Mouse (Mus musculus) liver, embryonic 12.5 days (tissue): ENCODE data around the gene Plekhm2. TPM values are rescaled to one million over a fixed set of nuclear protein-coding genes. Genes with fewer than 3 reads are reported as not detected.

Experiments
- ATAC-seq: fragments of 200-750 bp; cut with Nextera tagmentation; 2 replicates; pipeline ENCODE4 v1.8.0; 2017; ENCODE audit warnings: moderate number of reproducible peaks, mild to moderate bottlenecking, moderate library complexity
- H3K27ac ChIP-seq: fragments of 300-500 bp; sonication (generic); 2 replicates; pipeline ENCODE4 v1.5.1; 2016; ENCODE audit warnings: mild to moderate bottlenecking
- H3K27me3 ChIP-seq: fragments of 300-500 bp; sonication (generic); replicated peaks from 2 replicates; pipeline ENCODE4 v1.6.1; 2016; ENCODE audit warnings: mild to moderate bottlenecking, moderate library complexity
- H3K36me3 ChIP-seq: fragments of 300-500 bp; sonication (generic); 2 replicates; pipeline ENCODE4 v1.6.1; 2016; ENCODE audit warnings: mild to moderate bottlenecking, moderate library complexity
- H3K4me1 ChIP-seq: fragments of 300-500 bp; sonication (generic); 2 replicates; pipeline ENCODE4 v1.6.1; 2016
- H3K4me2 ChIP-seq: fragments of 300-500 bp; sonication (generic); 2 replicates; pipeline ENCODE4 v1.6.1; 2016; ENCODE audit warnings: mild to moderate bottlenecking, moderate library complexity
- H3K4me3 ChIP-seq: fragments of 300-500 bp; sonication (generic); 2 replicates; pipeline ENCODE4 v1.5.1; 2016; ENCODE audit warnings: mild to moderate bottlenecking, moderate library complexity
- H3K9ac ChIP-seq: fragments of 300-500 bp; sonication (generic); 2 replicates; pipeline ENCODE4 v1.6.1; 2016; ENCODE audit warnings: mild to moderate bottlenecking, moderate library complexity
- H3K9me3 ChIP-seq: fragments of 300-500 bp; sonication (generic); replicated peaks from 2 replicates; pipeline ENCODE4 v1.6.1; 2016; ENCODE audit warnings: mild to moderate bottlenecking, moderate library complexity
- WGBS: fragments of 180-500 bp; shearing (Covaris S2); methylation state at CpG from one replicate; pipeline ENCODE4 v1.1.7; 2016; ENCODE audit not compliant: insufficient replicate concordance; 5-methylcytosine and 5-hydroxymethylcytosine counted together
- polyA plus RNA-seq: library from polyadenylated mRNA; unstranded; fragments of >200 nt; fragmentation: Nextera tagmentation; extraction: Ambion mirVana; gene quantifications from 2 replicates; pipeline ENCODE4 v1.2.1, GENCODE M21; 2016

Plekhm2 gene
- polyA plus RNA-seq, result 1.9 and 2.4 TPM in 2 replicates

GRCm38 (mm10) chr4:141664799-141665198 lies at the start of gene Plekhm2:
TSS of gene Plekhm2 (minus strand) at chr4:141664899.
- H3K4me2 ChIP-seq, result peak within 1 kb of the TSS; percentile 91
- peak within 1 kb of the TSS; percentile 73 for H3K4me3 ChIP-seq
- no peaks in the 10 kb centered on the region for H3K9me3 ChIP-seq
- peaks cover 27% of the 10 kb centered on the region for H3K4me1 ChIP-seq
- peaks cover 18% of the 10 kb centered on the region for H3K36me3 ChIP-seq
- ATAC-seq, result no peak
- peaks cover 22% of the 10 kb centered on the region for H3K27me3 ChIP-seq
- 68% methylated on average over 8 of the region's 8 CpGs for WGBS
- peak within 1 kb of the TSS; percentile 89 for H3K9ac ChIP-seq
- H3K27ac ChIP-seq, result peak within 1 kb of the TSS; percentile 55

- H3K4me2 ChIP-seq, result no peak overlapping the region
- no peaks in the 10 kb centered on the region for H3K27me3 ChIP-seq
- no peak overlapping the region for H3K9ac ChIP-seq
- no peaks in the 10 kb centered on the region for H3K9me3 ChIP-seq
- 57% methylated on average over 5 of the region's 5 CpGs for WGBS
- H3K4me1 ChIP-seq, result peaks cover 56% of the 10 kb centered on the region
- no peak overlapping the region; the same call in 1 of the 2 replicates for H3K27ac ChIP-seq
- peaks cover 90% of the 10 kb centered on the region for H3K36me3 ChIP-seq
- no peak for ATAC-seq
- no peak overlapping the region for H3K4me3 ChIP-seq
These were observed 49.0 kb upstream of the Plekhm2 start for GRCm38 (mm10) chr4:141713598-141714142.

- peaks cover 95% of the 10 kb centered on the region for H3K36me3 ChIP-seq
- H3K9ac ChIP-seq, result no peak overlapping the region
- H3K4me1 ChIP-seq, result peaks cover 34% of the 10 kb centered on the region
- WGBS, result 88% methylated on average over 1 of the region's 1 CpGs
- no peak for ATAC-seq
- no peaks in the 10 kb centered on the region for H3K27me3 ChIP-seq
- H3K27ac ChIP-seq, result no peak overlapping the region
- no peaks in the 10 kb centered on the region for H3K9me3 ChIP-seq
- no peak overlapping the region for H3K4me2 ChIP-seq
- no peak overlapping the region for H3K4me3 ChIP-seq
These were observed 46.6 kb upstream of the Plekhm2 start for GRCm38 (mm10) chr4:141711250-141711649.

- H3K9me3 ChIP-seq, result no peaks in the 10 kb centered on the region
- H3K4me2 ChIP-seq, result no peak overlapping the region
- no peaks in the 10 kb centered on the region for H3K27me3 ChIP-seq
- WGBS, result 90% methylated on average over 2 of the region's 2 CpGs
- H3K27ac ChIP-seq, result no peak overlapping the region
- no peak overlapping the region for H3K4me3 ChIP-seq
- H3K36me3 ChIP-seq, result peaks cover 100% of the 10 kb centered on the region
- H3K9ac ChIP-seq, result no peak overlapping the region
- 0 out of 2 replicates have a peak, but pooled peaks cover 14% of the 10 kb centered on the region for H3K4me1 ChIP-seq
- no peak for ATAC-seq
These were observed 44.3 kb upstream of the Plekhm2 start for GRCm38 (mm10) chr4:141708971-141709370.

GRCm38 (mm10) chr4:141708005-141708404 lies 43.3 kb upstream of the Plekhm2 start:
- 87% methylated on average over 7 of the region's 7 CpGs for WGBS
- no peak for ATAC-seq
- no peak overlapping the region for H3K27ac ChIP-seq

GRCm38 (mm10) chr4:141705331-141705730 lies 40.6 kb upstream of the Plekhm2 start:
- no peak for ATAC-seq
- H3K36me3 ChIP-seq, result peaks cover 100% of the 10 kb centered on the region
- no peaks in the 10 kb centered on the region for H3K27me3 ChIP-seq
- H3K4me1 ChIP-seq, result no peaks in the 10 kb centered on the region
- no peaks in the 10 kb centered on the region for H3K9me3 ChIP-seq
- no peak overlapping the region for H3K4me3 ChIP-seq
- 86% methylated on average over 4 of the region's 4 CpGs for WGBS
- H3K9ac ChIP-seq, result no peak overlapping the region
- H3K4me2 ChIP-seq, result no peak overlapping the region
- H3K27ac ChIP-seq, result no peak overlapping the region

More at GRCm38 (mm10) chr4:141708005-141708404, 43.3 kb upstream of the Plekhm2 start:
- H3K9me3 ChIP-seq, result no peaks in the 10 kb centered on the region
- no peaks in the 10 kb centered on the region for H3K27me3 ChIP-seq
- no peak overlapping the region for H3K9ac ChIP-seq
- H3K4me1 ChIP-seq, result 0 out of 2 replicates have a peak, but pooled peaks cover 5% of the 10 kb centered on the region
- no peak overlapping the region for H3K4me3 ChIP-seq
- H3K36me3 ChIP-seq, result peaks cover 100% of the 10 kb centered on the region
- no peak overlapping the region for H3K4me2 ChIP-seq

GRCm38 (mm10) chr4:141704625-141705024 lies 39.9 kb upstream of the Plekhm2 start:
- H3K27ac ChIP-seq, result no peak overlapping the region
- no peak for ATAC-seq
- H3K27me3 ChIP-seq, result no peaks in the 10 kb centered on the region
- H3K9me3 ChIP-seq, result no peaks in the 10 kb centered on the region
- peaks cover 100% of the 10 kb centered on the region for H3K36me3 ChIP-seq
- H3K9ac ChIP-seq, result no peak overlapping the region
- WGBS, result 86% methylated on average over 2 of the region's 2 CpGs
- no peak overlapping the region for H3K4me2 ChIP-seq
- no peak overlapping the region for H3K4me3 ChIP-seq
- peaks cover 7% of the 10 kb centered on the region for H3K4me1 ChIP-seq

- H3K9me3 ChIP-seq, result no peaks in the 10 kb centered on the region
- no peak for ATAC-seq
- no peak overlapping the region for H3K4me3 ChIP-seq
- no peaks in the 10 kb centered on the region for H3K27me3 ChIP-seq
- peaks cover 97% of the 10 kb centered on the region for H3K36me3 ChIP-seq
- H3K9ac ChIP-seq, result no peak overlapping the region
- 92% methylated on average over 8 of the region's 8 CpGs for WGBS
- peaks cover 2% of the 10 kb centered on the region for H3K4me1 ChIP-seq
- no peak overlapping the region for H3K27ac ChIP-seq
- H3K4me2 ChIP-seq, result no peak overlapping the region
These were observed 30.0 kb upstream of the Plekhm2 start for GRCm38 (mm10) chr4:141694719-141695118.

GRCm38 (mm10) chr4:141688505-141688904 lies 23.8 kb upstream of the Plekhm2 start:
- H3K9me3 ChIP-seq, result no peaks in the 10 kb centered on the region
- no peak overlapping the region for H3K4me2 ChIP-seq
- H3K27ac ChIP-seq, result no peak overlapping the region
- ATAC-seq, result peak; percentile 51; the same call in 1 of the 2 replicates
- H3K4me3 ChIP-seq, result no peak overlapping the region
- H3K9ac ChIP-seq, result no peak overlapping the region
- 0 out of 2 replicates have a peak, but pooled peaks cover 5% of the 10 kb centered on the region for H3K4me1 ChIP-seq
- 56% methylated on average over 8 of the region's 8 CpGs for WGBS
- no peaks in the 10 kb centered on the region for H3K27me3 ChIP-seq
- H3K36me3 ChIP-seq, result peaks cover 95% of the 10 kb centered on the region

GRCm38 (mm10) chr4:141686525-141686924 lies 21.8 kb upstream of the Plekhm2 start:
- no peak overlapping the region for H3K27ac ChIP-seq
- no peak overlapping the region for H3K9ac ChIP-seq
- H3K36me3 ChIP-seq, result peaks cover 95% of the 10 kb centered on the region
- ATAC-seq, result no peak
- H3K4me1 ChIP-seq, result peaks cover 16% of the 10 kb centered on the region; the same call in 1 of the 2 replicates
- WGBS, result 84% methylated on average over 8 of the region's 8 CpGs
- no peaks in the 10 kb centered on the region for H3K27me3 ChIP-seq
- no peak overlapping the region for H3K4me2 ChIP-seq
- H3K4me3 ChIP-seq, result no peak overlapping the region
- H3K9me3 ChIP-seq, result no peaks in the 10 kb centered on the region

- no peak overlapping the region for H3K4me2 ChIP-seq
- H3K36me3 ChIP-seq, result peaks cover 91% of the 10 kb centered on the region
- H3K4me1 ChIP-seq, result peaks cover 16% of the 10 kb centered on the region; the same call in 1 of the 2 replicates
- H3K27me3 ChIP-seq, result no peaks in the 10 kb centered on the region
- H3K9ac ChIP-seq, result no peak overlapping the region
- no peak overlapping the region for H3K4me3 ChIP-seq
- H3K9me3 ChIP-seq, result no peaks in the 10 kb centered on the region
- WGBS, result 81% methylated on average over 3 of the region's 3 CpGs
- H3K27ac ChIP-seq, result no peak overlapping the region
- no peak for ATAC-seq
These were observed 21.4 kb upstream of the Plekhm2 start for GRCm38 (mm10) chr4:141686093-141686492.

GRCm38 (mm10) chr4:141685499-141685898 lies 20.8 kb upstream of the Plekhm2 start, which contains the start of gene Rsc1a1:
TSS of gene Rsc1a1 (minus strand) at chr4:141685599.
- H3K9me3 ChIP-seq, result no peaks in the 10 kb centered on the region
- peaks cover 16% of the 10 kb centered on the region; the same call in 1 of the 2 replicates for H3K4me1 ChIP-seq
- H3K27me3 ChIP-seq, result no peaks in the 10 kb centered on the region
- no peak within 1 kb of the TSS for H3K4me3 ChIP-seq
- WGBS, result 93% methylated on average over 6 of the region's 6 CpGs
- ATAC-seq, result no peak
- no peak within 1 kb of the TSS for H3K27ac ChIP-seq
- H3K9ac ChIP-seq, result no peak within 1 kb of the TSS
- peaks cover 91% of the 10 kb centered on the region for H3K36me3 ChIP-seq
- H3K4me2 ChIP-seq, result no peak within 1 kb of the TSS
